Mouse (Mus musculus) MEL (cell line): ENCODE measurements around the gene Dclre1b. TPM values are rescaled to one million over a fixed set of nuclear protein-coding genes. Genes with fewer than 3 reads are reported as not detected.

Source experiments
- DNase-seq: peaks from one replicate; pipeline ENCODE4 v3.0.0; 2011; ENCODE audit warnings: low read depth, low spot score
- H3K27ac ChIP-seq: 2 replicates; pipeline ENCODE4 v1.5.1; 2012; ENCODE audit warnings: low read depth, mild to moderate bottlenecking, control low read depth, low read length, moderate library complexity; ENCODE audit not compliant: control insufficient read depth
- H3K27me3 ChIP-seq, 2 experiments: fragments of 150-350 bp in 1 of 2; sonication (generic) in 1 of 2; 2 replicates each; pipeline ENCODE4 v1.6.1; 2012; ENCODE audit warnings: low read length in 2 of 2, mild to moderate bottlenecking in 2 of 2, improper control_type of control experiment in 1 of 2, moderate library complexity in 1 of 2; ENCODE audit not compliant: insufficient read depth in 2 of 2, control insufficient read depth in 1 of 2
- H3K36me3 ChIP-seq, 2 experiments: 2 replicates each; pipeline ENCODE4 v1.6.1; 2012 to 2014; ENCODE audit warnings: low read length in 2 of 2, improper control_type of control experiment in 1 of 2, inconsistent platforms in 1 of 2, mild to moderate bottlenecking in 1 of 2; ENCODE audit not compliant: insufficient read depth in 2 of 2, control insufficient read depth in 1 of 2
- H3K4me1 ChIP-seq, 2 experiments: fragments of 150-350 bp in 1 of 2; sonication (generic) in 1 of 2; 2 replicates each; pipeline ENCODE4 v1.6.1; 2012; ENCODE audit warnings: low read length in 2 of 2, improper control_type of control experiment in 1 of 2, mild to moderate bottlenecking in 1 of 2; ENCODE audit not compliant: insufficient read depth in 2 of 2, control insufficient read depth in 1 of 2
- H3K4me3 ChIP-seq, 2 experiments: fragments of 150-350 bp in 1 of 2; sonication (generic) in 1 of 2; 2 replicates each; pipeline ENCODE4 v1.5.1; 2012; ENCODE audit warnings: low read depth in 2 of 2, low read length in 2 of 2, mild to moderate bottlenecking in 2 of 2, moderate library complexity in 2 of 2, control low read depth in 1 of 2, improper control_type of control experiment in 1 of 2; ENCODE audit not compliant: control insufficient read depth in 1 of 2, insufficient read depth in 1 of 2
- H3K79me2 ChIP-seq: 2 replicates; pipeline ENCODE4 v1.6.1; 2012; ENCODE audit warnings: mild to moderate bottlenecking, low read length, moderate library complexity; ENCODE audit not compliant: control insufficient read depth, poor library complexity, insufficient read depth
- H3K9ac ChIP-seq: 2 replicates; pipeline ENCODE4 v1.6.1; 2012; ENCODE audit warnings: low read depth, mild to moderate bottlenecking, control low read depth, low read length, moderate library complexity; ENCODE audit not compliant: control insufficient read depth, poor library complexity, severe bottlenecking
- H3K9me3 ChIP-seq: fragments of 150-350 bp; sonication (generic); replicated peaks from 2 replicates; pipeline ENCODE4 v1.6.1; 2012; ENCODE audit warnings: mild to moderate bottlenecking, low read length, improper control_type of control experiment, moderate library complexity; ENCODE audit not compliant: insufficient read depth
- BHLHE40 ChIP-seq: IDR thresholded peaks from 2 replicates; pipeline ENCODE4 v1.6.1; 2012; ENCODE audit warnings: low read depth, mild to moderate bottlenecking, inconsistent platforms, low read length, improper control_type of control experiment, borderline replicate concordance
- CHD1 ChIP-seq: IDR thresholded peaks from 2 replicates; pipeline ENCODE4 v1.6.1; 2012; ENCODE audit warnings: low read depth, mild to moderate bottlenecking, inconsistent platforms, low read length, improper control_type of control experiment
- CHD2 ChIP-seq: IDR thresholded peaks from 2 replicates; pipeline ENCODE4 v1.6.1; 2011; ENCODE audit warnings: low read length, improper control_type of control experiment
- CTCF ChIP-seq, 3 experiments: IDR thresholded peaks in 2 of 3; conservative IDR thresholded peaks in 1 of 3; 2 replicates each; pipeline ENCODE4 v1.5.1; 2011 to 2012; ENCODE audit warnings: low read length in 3 of 3, low read depth in 2 of 3, mild to moderate bottlenecking in 2 of 3, improper control_type of control experiment in 1 of 3, inconsistent platforms in 1 of 3, mixed read lengths in 1 of 3, moderate library complexity in 1 of 3; ENCODE audit not compliant: control insufficient read depth in 1 of 3, insufficient read depth in 1 of 3, poor library complexity in 1 of 3, severe bottlenecking in 1 of 3
- ELF1 ChIP-seq: IDR thresholded peaks from 2 replicates; pipeline ENCODE4 v1.6.1; 2014; ENCODE audit warnings: low read depth, mild to moderate bottlenecking, inconsistent platforms, low read length, improper control_type of control experiment, moderate library complexity
- EP300 ChIP-seq, 2 experiments: IDR thresholded peaks; 2 replicates each; pipeline ENCODE4 v1.6.1; 2011; ENCODE audit warnings: improper control_type of control experiment in 2 of 2, low read length in 2 of 2, low read depth in 1 of 2, mild to moderate bottlenecking in 1 of 2
- GABPA ChIP-seq: IDR thresholded peaks from 2 replicates; pipeline ENCODE4 v1.6.1; 2012; ENCODE audit warnings: low read depth, mild to moderate bottlenecking, inconsistent platforms, low read length, improper control_type of control experiment, moderate library complexity
- GATA1 ChIP-seq: IDR thresholded peaks from 2 replicates; pipeline ENCODE4 v1.6.1; 2011; ENCODE audit warnings: low read depth, low read length, improper control_type of control experiment
- JUND ChIP-seq: IDR thresholded peaks from 2 replicates; pipeline ENCODE4 v1.6.1; 2011; ENCODE audit warnings: low read depth, mild to moderate bottlenecking, improper control_type of control experiment, low read length
- KAT2A ChIP-seq: conservative IDR thresholded peaks from 2 replicates; pipeline ENCODE4 v1.6.1; 2012; ENCODE audit warnings: low read depth, low read length, improper control_type of control experiment, inconsistent platforms
- MAFK ChIP-seq: IDR thresholded peaks from 2 replicates; pipeline ENCODE4 v1.6.1; 2011; ENCODE audit warnings: low read depth, mild to moderate bottlenecking, low read length, improper control_type of control experiment, borderline replicate concordance
- MAX ChIP-seq: IDR thresholded peaks from 2 replicates; pipeline ENCODE4 v1.6.1; 2011; ENCODE audit warnings: low read length, improper control_type of control experiment
- MAZ ChIP-seq: IDR thresholded peaks from 2 replicates; pipeline ENCODE4 v1.6.1; 2012; ENCODE audit warnings: low read depth, mild to moderate bottlenecking, inconsistent platforms, low read length, improper control_type of control experiment
- MYB ChIP-seq: IDR thresholded peaks from 2 replicates; pipeline ENCODE4 v1.6.1; 2011; ENCODE audit warnings: mild to moderate bottlenecking, low read depth, low read length, improper control_type of control experiment
- MYC ChIP-seq: IDR thresholded peaks from 2 replicates; pipeline ENCODE4 v1.6.1; 2011; ENCODE audit warnings: low read depth, mild to moderate bottlenecking, low read length, improper control_type of control experiment, moderate library complexity
- NELFE ChIP-seq: IDR thresholded peaks from 2 replicates; pipeline ENCODE4 v1.6.1; 2011; ENCODE audit warnings: low read depth, low read length, improper control_type of control experiment
- POLR2AphosphoS5 ChIP-seq: IDR thresholded peaks from 2 replicates; pipeline ENCODE4 v1.6.1; 2012; ENCODE audit warnings: low read depth, borderline replicate concordance, mild to moderate bottlenecking, inconsistent platforms, low read length, moderate library complexity, mixed read lengths
- RAD21 ChIP-seq: IDR thresholded peaks from 2 replicates; pipeline ENCODE4 v1.6.1; 2011; ENCODE audit warnings: mild to moderate bottlenecking, low read depth, low read length, improper control_type of control experiment
- RCOR1 ChIP-seq: IDR thresholded peaks from 2 replicates; pipeline ENCODE4 v1.6.1; 2012; ENCODE audit warnings: low read depth, mild to moderate bottlenecking, inconsistent platforms, low read length, improper control_type of control experiment
- SIN3A ChIP-seq: IDR thresholded peaks from 2 replicates; pipeline ENCODE4 v1.6.1; 2012; ENCODE audit warnings: low read length, improper control_type of control experiment, inconsistent platforms
- SMC3 ChIP-seq: IDR thresholded peaks from 2 replicates; pipeline ENCODE4 v1.6.1; 2011; ENCODE audit warnings: low read depth, low read length, improper control_type of control experiment
- TBP ChIP-seq: IDR thresholded peaks from 2 replicates; pipeline ENCODE4 v1.8.0; 2011; ENCODE audit warnings: low read depth, low read length, improper control_type of control experiment
- TCF12 ChIP-seq: IDR thresholded peaks from 2 replicates; pipeline ENCODE4 v1.6.1; 2014; ENCODE audit warnings: low read depth, mild to moderate bottlenecking, inconsistent platforms, low read length, improper control_type of control experiment, moderate library complexity
- USF1 ChIP-seq: IDR thresholded peaks from 2 replicates; pipeline ENCODE4 v1.6.1; 2014; ENCODE audit warnings: low read depth, mild to moderate bottlenecking, inconsistent platforms, low read length, improper control_type of control experiment, moderate library complexity
- ZC3H11A ChIP-seq: IDR thresholded peaks from 2 replicates; pipeline ENCODE4 v1.6.1; 2012; ENCODE audit warnings: low read depth, mild to moderate bottlenecking, inconsistent platforms, low read length, improper control_type of control experiment
- ZKSCAN1 ChIP-seq: IDR thresholded peaks from 2 replicates; pipeline ENCODE4 v1.6.1; 2012; ENCODE audit warnings: low read depth, mild to moderate bottlenecking, inconsistent platforms, low read length, improper control_type of control experiment, moderate library complexity
- ZMIZ1 ChIP-seq: IDR thresholded peaks from 2 replicates; pipeline ENCODE4 v1.6.1; 2012; ENCODE audit warnings: low read depth, mild to moderate bottlenecking, inconsistent platforms, low read length, improper control_type of control experiment, moderate library complexity
- ZNF384 ChIP-seq: IDR thresholded peaks from 2 replicates; pipeline ENCODE4 v1.6.1; 2012; ENCODE audit warnings: low read depth, mild to moderate bottlenecking, inconsistent platforms, low read length, improper control_type of control experiment
- polyA plus RNA-seq, 2 experiments: library from polyadenylated mRNA; stranded (reverse) in 1 of 2; unstranded in 1 of 2; fragments of >175 nt in 1 of 2; fragments of >200 nt in 1 of 2; gene quantifications; 2 replicates each; pipeline versions ENCODE4 v1.2.1 to v1.2.4; 2012; ENCODE audit warnings: low replicate concordance in 2 of 2, low read depth in 1 of 2; ENCODE audit not compliant: insufficient read length in 2 of 2, insufficient read depth in 1 of 2, missing spikeins in 1 of 2
- total RNA-seq: library from RNA; depleted of rRNA; stranded (reverse); fragments of 300-350 nt; gene quantifications from 2 replicates; pipeline ENCODE4 v1.2.3, GENCODE M21; 2012

Dclre1b gene
- total and polyA plus RNA-seq, 3 experiments = 11.2 to 25.3 TPM; not detected in 1

- DNase-seq = no peak
- H3K27me3 ChIP-seq = no peaks in the 10 kb centered on the region
- peaks cover 0 to 4% of the 10 kb centered on the region in 2 experiments; a peak in 1 of 4 replicates for H3K4me1 ChIP-seq
- H3K36me3 ChIP-seq = peaks cover 5 to 10% of the 10 kb centered on the region in 2 experiments
- H3K9me3 ChIP-seq = no peaks in the 10 kb centered on the region
- TF ChIP-seq ZNF384 = no peak
- no peak for TF ChIP-seq MAX
- TF ChIP-seq ELF1 = no peak
- no peak for TF ChIP-seq ZC3H11A
- no peak for TF ChIP-seq TBP
- no peak for TF ChIP-seq ZKSCAN1
- no peak for TF ChIP-seq MAFK
- TF ChIP-seq MAZ = no peak
- no peak for TF ChIP-seq NELFE
- TF ChIP-seq POLR2AphosphoS5 = no peak
- no peak for TF ChIP-seq GABPA
- TF ChIP-seq CHD1 = no peak
- TF ChIP-seq TCF12 = no peak
- TF ChIP-seq USF1 = no peak
- no peak for TF ChIP-seq SMC3
- no peak for TF ChIP-seq MYC
- no peak for TF ChIP-seq RAD21
- no peak for TF ChIP-seq RCOR1
- no peak for TF ChIP-seq EP300 (IDR thresholded peaks at IDR 0.05; ENCODE audit: low read depth in 1 of 2, low read length in 2 of 2)
- TF ChIP-seq BHLHE40 = no peak
- H3K9ac ChIP-seq = no peak overlapping the region
- H3K27ac ChIP-seq = no peak overlapping the region
- no peak overlapping the region for H3K4me3 ChIP-seq
- H3K79me2 ChIP-seq = peaks cover 16% of the 10 kb centered on the region
These were observed 35.2 kb downstream of the Dclre1b start for GRCm38 (mm10) chr3:103774009-103774408.

DNA sequence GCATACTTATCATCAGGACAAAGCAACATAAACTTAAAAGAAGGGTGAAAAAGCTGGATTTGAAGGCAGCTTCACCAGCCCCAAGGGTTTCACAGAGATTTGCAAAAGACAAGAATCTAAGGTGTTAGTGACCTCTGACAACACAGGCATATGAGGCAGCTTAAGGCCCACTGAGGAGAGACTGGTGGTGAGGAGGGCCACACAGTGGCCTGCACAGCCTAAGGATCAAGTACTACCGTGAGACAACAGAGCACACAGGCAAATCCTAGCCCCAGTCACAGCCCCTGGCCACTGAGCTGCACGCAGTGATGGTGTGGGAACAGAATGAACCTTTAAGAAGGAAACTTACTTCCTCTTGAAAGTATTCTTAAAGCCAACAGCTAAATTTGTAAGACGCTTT lies 35.7 kb downstream of the Dclre1b start:
- peak overlapping the region; percentile 7; the same call in 1 of the 2 replicates for H3K27ac ChIP-seq
- no peak for TF ChIP-seq KAT2A
- TF ChIP-seq ZMIZ1 = no peak
- no peak for TF ChIP-seq CTCF (IDR thresholded peaks at IDR 0.05 in 2 of 3, conservative IDR thresholded peaks at IDR 0.05 in 1 of 3; ENCODE audit: control insufficient read depth in 1 of 3, insufficient read depth in 1 of 3, low read depth in 2 of 3, low read length in 3 of 3, poor library complexity in 1 of 3, severe bottlenecking in 1 of 3)
- no peak for TF ChIP-seq TCF12
- TF ChIP-seq CHD2 = no peak
- no peak for TF ChIP-seq ZC3H11A
- no peak for TF ChIP-seq GATA1
- no peak for TF ChIP-seq USF1
- no peak for TF ChIP-seq SIN3A
- no peak for TF ChIP-seq EP300 (IDR thresholded peaks at IDR 0.05; ENCODE audit: low read depth in 1 of 2, low read length in 2 of 2)
- no peak for TF ChIP-seq JUND
- no peak for TF ChIP-seq MYC
- TF ChIP-seq MAX = no peak
- TF ChIP-seq RAD21 = no peak
- no peak for TF ChIP-seq ELF1
- no peak for TF ChIP-seq TBP
- TF ChIP-seq ZKSCAN1 = no peak
- no peak for TF ChIP-seq MYB
- no peak for TF ChIP-seq ZNF384
- TF ChIP-seq, all 39 proteins: peak for 0
- Histone ChIP-seq H3K27me3 (no peaks in the 10 kb centered on the region), H3K79me2 (peaks cover 12% of the 10 kb centered on the region; the same call in 1 of the 2 replicates), H3K9ac (no peak overlapping the region), H3K4me3 (no peak overlapping the region), H3K4me1 (peaks cover 0 to 4% of the 10 kb centered on the region in 2 experiments; a peak in 1 of 4 replicates), H3K36me3 (peaks cover 5 to 11% of the 10 kb centered on the region in 2 experiments), H3K9me3 (no peaks in the 10 kb centered on the region)
- no peak for DNase-seq
